Comparison of ENCODE assay signal across 24 mouse cellular contexts in the genomic region with DNA sequence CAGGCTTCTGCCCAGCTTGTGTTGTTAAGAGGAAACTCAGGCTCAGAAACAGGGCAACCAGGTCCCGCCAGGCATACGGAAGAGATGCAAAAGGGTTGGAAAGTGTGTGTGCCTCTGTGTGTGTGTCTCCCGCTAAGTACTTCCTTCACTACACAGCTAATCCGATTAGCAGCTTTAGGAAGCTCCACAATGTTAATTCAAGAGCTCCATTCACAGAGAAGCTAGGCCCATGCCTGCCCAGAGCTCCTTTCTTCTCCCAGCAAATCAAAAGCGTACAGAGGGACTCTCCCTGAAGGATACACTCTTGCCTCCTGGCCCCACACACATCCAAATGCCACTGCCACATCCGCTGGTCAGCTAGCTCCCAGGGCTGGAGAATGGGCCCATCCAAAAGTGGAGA. TPM values are rescaled to one million over a fixed set of nuclear protein-coding genes. Genes with fewer than 3 reads are reported as not detected.
DNase-seq lines count a peak whose midpoint lies in the region; ATAC-seq lines count a peak whose summit lies in the region.
"Had no signal": no experiment of that assay in that cellular context is flagged by ENCODE, and none has a peak within 500 bp of the region (broad histone marks: within the 10 kb centered on the region; RNA-seq: fewer than 3 reads in every experiment).

No protein-coding gene starts in this region.

- DNase-seq in forebrain, embryonic 14.5 days (ENCODE audit: low spot score): peak; percentile 52
- no peak for DNase-seq in lung, postnatal 14 days
- DNase-seq in heart, postnatal 4 days: no peak
- no peak for DNase-seq in heart, postnatal 14 days
- DNase-seq: adrenal gland, adult 8-10 months; B cell, adult 2 months; cerebellum, adult 11 months; gastrocnemius, postnatal 25 days; heart, adult 2 months; kidney, adult 8-10 months; kidney, postnatal 14 days; liver; right cerebral cortex, postnatal 25 days; thymus, adult 18-20 months had no signal

- H3K4me1 ChIP-seq in forebrain, embryonic 12.5 days: peaks cover 15% of the 10 kb centered on the region
- H3K4me1 ChIP-seq in forebrain, embryonic 16.5 days (replicated peaks; ENCODE audit: control insufficient read depth, insufficient read depth, low read length): no peaks in the 10 kb centered on the region
- no peaks in the 10 kb centered on the region for H3K4me1 ChIP-seq in forebrain, embryonic 14.5 days (ENCODE audit: control insufficient read depth, insufficient read depth, low read length)
- H3K4me1 ChIP-seq in midbrain, embryonic 15.5 days: peaks cover 16% of the 10 kb centered on the region
- H3K4me1 ChIP-seq: embryonic facial prominence, embryonic 12.5 days; neural tube, embryonic 13.5 days; stomach, embryonic 15.5 days had no signal

- H3K4me2 ChIP-seq in forebrain, embryonic 12.5 days: no peak overlapping the region
- no peak overlapping the region for H3K4me2 ChIP-seq in forebrain, embryonic 16.5 days (ENCODE audit: low read length)
- H3K4me2 ChIP-seq in forebrain, embryonic 14.5 days (ENCODE audit: low read length): no peak overlapping the region
- H3K4me2 ChIP-seq in midbrain, embryonic 15.5 days: no peak overlapping the region
- H3K4me2 ChIP-seq: embryonic facial prominence, embryonic 12.5 days; neural tube, embryonic 13.5 days; stomach, embryonic 15.5 days had no signal

- peaks cover 100% of the 10 kb centered on the region for H3K27me3 ChIP-seq in forebrain, embryonic 12.5 days
- H3K27me3 ChIP-seq in forebrain, embryonic 16.5 days (replicated peaks; ENCODE audit: control insufficient read depth, insufficient read depth, low read length): peaks cover 41% of the 10 kb centered on the region
- H3K27me3 ChIP-seq in forebrain, embryonic 14.5 days (replicated peaks; ENCODE audit: control insufficient read depth, insufficient read depth, low read length): peaks cover 72% of the 10 kb centered on the region
- peaks cover 83% of the 10 kb centered on the region for H3K27me3 ChIP-seq in midbrain, embryonic 15.5 days (replicated peaks)
- H3K27me3 ChIP-seq: embryonic facial prominence, embryonic 12.5 days; neural tube, embryonic 13.5 days; stomach, embryonic 15.5 days had no signal

- ATAC-seq in forebrain, embryonic 12.5 days (ENCODE audit: low FRiP score): 0 out of 2 replicates have a peak, but pooled peaks have one; percentile 51
- ATAC-seq in forebrain, embryonic 16.5 days: no peak
- no peak for ATAC-seq in forebrain, embryonic 14.5 days
- ATAC-seq in midbrain, embryonic 15.5 days (replicated peaks): peak; percentile 76
- ATAC-seq: lung, postnatal 0 days had no signal

- H3K9ac ChIP-seq in forebrain, embryonic 12.5 days: no peak overlapping the region
- no peak overlapping the region for H3K9ac ChIP-seq in forebrain, embryonic 16.5 days (replicated peaks; ENCODE audit: low read depth, low read length)
- H3K9ac ChIP-seq in forebrain, embryonic 14.5 days (ENCODE audit: low read length): no peak overlapping the region
- no peak overlapping the region for H3K9ac ChIP-seq in midbrain, embryonic 15.5 days
- H3K9ac ChIP-seq: embryonic facial prominence, embryonic 12.5 days; neural tube, embryonic 13.5 days; stomach, embryonic 15.5 days had no signal

- H3K4me3 ChIP-seq in forebrain, embryonic 12.5 days (replicated peaks): no peak overlapping the region
- H3K4me3 ChIP-seq in forebrain, embryonic 16.5 days (replicated peaks; ENCODE audit: low read length): no peak overlapping the region
- H3K4me3 ChIP-seq in forebrain, embryonic 14.5 days (ENCODE audit: low read depth, low read length): no peak overlapping the region
- H3K4me3 ChIP-seq in midbrain, embryonic 15.5 days: no peak overlapping the region
- H3K4me3 ChIP-seq: embryonic facial prominence, embryonic 12.5 days; heart, adult 2 months; layer of hippocampus, adult 2 months; neural tube, embryonic 13.5 days; stomach, embryonic 15.5 days had no signal

- no peaks in the 10 kb centered on the region for H3K36me3 ChIP-seq in forebrain, embryonic 12.5 days (replicated peaks)
- H3K36me3 ChIP-seq in forebrain, embryonic 16.5 days (ENCODE audit: control insufficient read depth, insufficient read depth): no peaks in the 10 kb centered on the region
- no peaks in the 10 kb centered on the region for H3K36me3 ChIP-seq in forebrain, embryonic 14.5 days (ENCODE audit: control insufficient read depth, insufficient read depth, low read length)
- no peaks in the 10 kb centered on the region for H3K36me3 ChIP-seq in midbrain, embryonic 15.5 days (replicated peaks)
- H3K36me3 ChIP-seq: embryonic facial prominence, embryonic 12.5 days; neural tube, embryonic 13.5 days; stomach, embryonic 15.5 days had no signal

- no peaks in the 10 kb centered on the region for H3K9me3 ChIP-seq in forebrain, embryonic 12.5 days
- H3K9me3 ChIP-seq in forebrain, embryonic 16.5 days (ENCODE audit: control insufficient read depth, low read length): no peaks in the 10 kb centered on the region
- H3K9me3 ChIP-seq in forebrain, embryonic 14.5 days (replicated peaks; ENCODE audit: control insufficient read depth, low read length): no peaks in the 10 kb centered on the region
- H3K9me3 ChIP-seq in midbrain, embryonic 15.5 days: no peaks in the 10 kb centered on the region
- H3K9me3 ChIP-seq: embryonic facial prominence, embryonic 12.5 days; neural tube, embryonic 13.5 days; stomach, embryonic 15.5 days had no signal

- WGBS in forebrain, embryonic 12.5 days: 3% methylated on average over 6 of the region's 6 CpGs
- 5% methylated on average over 6 of the region's 6 CpGs for WGBS in forebrain, embryonic 16.5 days
- 3% methylated on average over 6 of the region's 6 CpGs for WGBS in forebrain, embryonic 14.5 days
- WGBS in midbrain, embryonic 15.5 days: 13% methylated on average over 6 of the region's 6 CpGs

- no peak overlapping the region for H3K27ac ChIP-seq in forebrain, embryonic 12.5 days
- H3K27ac ChIP-seq in forebrain, embryonic 16.5 days (ENCODE audit: low read length): no peak overlapping the region
- H3K27ac ChIP-seq in forebrain, embryonic 14.5 days (ENCODE audit: low read depth, low read length): no peak overlapping the region
- H3K27ac ChIP-seq in midbrain, embryonic 15.5 days: no peak overlapping the region
- H3K27ac ChIP-seq: embryonic facial prominence, embryonic 12.5 days; heart, adult 2 months; layer of hippocampus, adult 2 months; neural tube, embryonic 13.5 days; stomach, embryonic 15.5 days had no signal

- intact Hi-C loops in heart, postnatal 14 days (cut with DNase I): no loop called here

RNA-seq across cellular contexts. Expression of gene Tll2, which starts 29.3 kb away (rescaled TPM):
- 0.83 and 0.86 TPM in 2 replicates for polyA plus RNA-seq in forebrain, embryonic 12.5 days (2016; fragmentation: Nextera tagmentation; extraction: Ambion mirVana)
- 0.61 and 0.67 TPM in 2 replicates for polyA plus RNA-seq in forebrain, embryonic 16.5 days (2015; fragmentation: Nextera tagmentation; extraction: Ambion mirVana)
- 0.89 and 0.97 TPM in 2 replicates for polyA plus RNA-seq in forebrain, embryonic 14.5 days (2014; fragmentation: Nextera tagmentation; extraction: Ambion mirVana)
- 1.3 and 1.6 TPM in 2 replicates for polyA plus RNA-seq in midbrain, embryonic 15.5 days (2015; fragmentation: Nextera tagmentation; extraction: Ambion mirVana)
- 1 to 10 TPM; 2.3 to 2.4 TPM for total RNA-seq in heart, postnatal 4 days (2021)
- total RNA-seq in heart, postnatal 14 days (2021): under 1 TPM; 0.41 to 0.88 TPM
- total RNA-seq: megakaryocyte progenitor cell, adult 5-6 weeks had no signal
- polyA plus RNA-seq: liver, embryonic 16.5 days; lung, postnatal 0 days had no signal

Comparison
In these comparisons a context has a peak if more than half of its experiments do, and no peak if none do; other contexts are left out.
1. ATAC-seq: peak in forebrain, embryonic 12.5 days (single experiment) and midbrain, embryonic 15.5 days (single experiment); none in forebrain, embryonic 16.5 days (single experiment) and forebrain, embryonic 14.5 days (single experiment).